Mouse (Mus musculus) gastrocnemius, postnatal 4 days (tissue): ENCODE results near the gene Jtb. TPM values are rescaled to one million over a fixed set of nuclear protein-coding genes. Genes with fewer than 3 reads are reported as not detected.

Source experiments
- microRNA-seq: library from miRNA; unstranded; fragments of <30 nt; microRNA quantifications from one replicate; pipeline ENCODE4 v1.2.0, GENCODE M21; 2021
- total RNA-seq, 2 experiments: library from RNA; stranded (reverse); gene quantifications; 2 replicates each; pipeline ENCODE4 v1.2.3; 2021

Jtb gene
- total RNA-seq, 2 experiments from 2014 or later, result 48.9 to 53.8 TPM

Small RNA genes lying within 50 kb of the gene (microRNA-seq; reads per million reads assigned to microRNA genes)
- not detected for gene Mir7012

Other genes starting within 250 kb of the Jtb start
- 10 to 100 TPM; 57.0 to 57.6 TPM for gene Hax1, start 232.8 kb upstream of the Jtb start, total RNA-seq
- 10 to 100 TPM; 53.4 to 54.4 TPM for gene 4933434E20Rik, start 180.0 kb upstream of the Jtb start, total RNA-seq
- gene Ubap2l, start 179.0 kb upstream of the Jtb start, total RNA-seq, result 100 to 1,000 TPM; 170 to 182 TPM
- gene Tpm3, start 158.9 kb upstream of the Jtb start, total RNA-seq, result 100 to 1,000 TPM; 420 to 508 TPM
- gene Nup210l, start 127.5 kb upstream of the Jtb start, total RNA-seq, result under 1 TPM; 0.13 to 0.17 TPM
- 1,000 to 10,000 TPM; 1,726 to 1,789 TPM for gene Rps27, start 17.9 kb upstream of the Jtb start, total RNA-seq
- gene Rab13, start 17.9 kb upstream of the Jtb start, total RNA-seq, result 10 to 100 TPM; 26.8 to 29.3 TPM
- gene Creb3l4, start 11.9 kb downstream of the Jtb start, total RNA-seq, result under 1 TPM; 0.18 to 0.25 TPM
- gene Slc39a1, start 16.6 kb downstream of the Jtb start, total RNA-seq, result 10 to 100 TPM; 81.1 to 84.6 TPM
- gene Crtc2, start 22.6 kb downstream of the Jtb start, total RNA-seq, result 10 to 100 TPM; 20.9 to 24.1 TPM
- 10 to 100 TPM; 26.1 to 27.2 TPM for gene Dennd4b, start 33.6 kb downstream of the Jtb start, total RNA-seq
- gene Gatad2b, start 61.6 kb downstream of the Jtb start, total RNA-seq, result 10 to 100 TPM; 63.6 to 67.4 TPM
- 1 to 10 TPM; 7.2 to 7.4 TPM for gene Slc27a3, start 158.3 kb downstream of the Jtb start, total RNA-seq
- 10 to 100 TPM; 31.8 to 32.0 TPM for gene Ints3, start 202.0 kb downstream of the Jtb start, total RNA-seq
- 10 to 100 TPM; 25.9 to 26.4 TPM for gene Npr1, start 234.3 kb downstream of the Jtb start, total RNA-seq
- 10 to 100 TPM; 72.3 to 75.4 TPM for gene Ilf2, start 244.5 kb downstream of the Jtb start, total RNA-seq